In genomic region chr17:14314308-14314707, GRCm38 (mm10) we compare ENCODE assay signal across 23 mouse cellular contexts. TPM values are rescaled to one million over a fixed set of nuclear protein-coding genes. Genes with fewer than 3 reads are reported as not detected.
"Had no signal": no experiment of that assay in that cellular context is flagged by ENCODE, and none has a peak within 500 bp of the region (broad histone marks: within the 10 kb centered on the region; RNA-seq: fewer than 3 reads in every experiment).

No protein-coding gene starts in this region.

- H3K9ac ChIP-seq: heart, embryonic 13.5 days; heart, embryonic 15.5 days; hindbrain, embryonic 13.5 days; hindbrain, embryonic 15.5 days; limb, embryonic 13.5 days; limb, embryonic 15.5 days; liver, embryonic 12.5 days; liver, embryonic 14.5 days had no signal

- H3K27me3 ChIP-seq: hindbrain, embryonic 13.5 days; hindbrain, embryonic 15.5 days; limb, embryonic 15.5 days had no signal

- H3K4me2 ChIP-seq: heart, embryonic 13.5 days; heart, embryonic 15.5 days; hindbrain, embryonic 13.5 days; hindbrain, embryonic 15.5 days; limb, embryonic 13.5 days; limb, embryonic 15.5 days; liver, embryonic 12.5 days had no signal

- H3K4me1 ChIP-seq: heart, embryonic 15.5 days; hindbrain, embryonic 13.5 days; hindbrain, embryonic 15.5 days; liver, embryonic 12.5 days had no signal

- H3K9me3 ChIP-seq: heart, embryonic 10.5 days; heart, embryonic 13.5 days; heart, embryonic 15.5 days; hindbrain, embryonic 13.5 days; hindbrain, embryonic 15.5 days; limb, embryonic 13.5 days; limb, embryonic 15.5 days; liver, embryonic 12.5 days had no signal

- H3K4me3 ChIP-seq: heart, embryonic 10.5 days; heart, embryonic 13.5 days; heart, embryonic 15.5 days; hindbrain, embryonic 13.5 days; hindbrain, embryonic 15.5 days; limb, embryonic 13.5 days; limb, embryonic 15.5 days; liver, embryonic 12.5 days had no signal

- H3K36me3 ChIP-seq: heart, embryonic 10.5 days; heart, embryonic 13.5 days; heart, embryonic 15.5 days; hindbrain, embryonic 13.5 days; hindbrain, embryonic 15.5 days; limb, embryonic 13.5 days; limb, embryonic 15.5 days; liver, embryonic 12.5 days had no signal

- ATAC-seq: hindbrain, postnatal 0 days; intestine, embryonic 16.5 days; liver, embryonic 12.5 days had no signal

- H3K27ac ChIP-seq: heart, embryonic 10.5 days; heart, embryonic 13.5 days; heart, embryonic 15.5 days; hindbrain, embryonic 13.5 days; hindbrain, embryonic 15.5 days; hindbrain, postnatal 0 days; limb, embryonic 13.5 days; limb, embryonic 15.5 days; liver, embryonic 12.5 days; liver, embryonic 14.5 days had no signal

- DNase-seq: gastrocnemius, postnatal 14 days; gastrocnemius, postnatal 36 days; heart, adult 18-20 months; heart, postnatal 14 days; heart, postnatal 36 days; kidney, adult 11 months; kidney, adult 2 months; kidney, adult 9 months; kidney, postnatal 14 days; layer of hippocampus, adult 9-11 months; layer of hippocampus, postnatal 36 days had no signal

RNA-seq across cellular contexts. Expression of gene Smoc2, which starts 35.0 kb away (rescaled TPM):
- total RNA-seq: hematopoietic stem cell, adult 5-6 weeks had no signal
